Mouse (Mus musculus): ENCODE data around the gene Tifab.

Gene Tifab

DNA sequence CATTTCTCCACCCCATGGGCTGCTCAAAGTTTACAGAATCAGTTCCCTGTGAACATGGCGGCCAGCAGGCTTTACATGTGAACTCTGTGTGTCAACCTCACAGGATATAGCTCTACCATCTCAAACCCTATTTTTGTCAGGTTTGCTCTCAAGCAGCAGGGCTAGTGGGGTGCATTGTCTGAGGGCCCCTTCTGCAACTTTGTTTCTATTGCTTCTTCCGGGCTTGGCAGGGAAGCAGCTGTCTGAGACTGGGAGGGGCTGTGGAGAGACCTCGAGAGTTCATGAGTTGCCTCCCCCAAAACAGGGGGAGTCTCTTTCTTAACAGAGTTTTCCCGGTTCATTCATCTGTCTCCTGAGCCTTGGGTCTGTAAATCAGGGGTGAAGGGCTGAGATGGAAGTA is 2.8 kb downstream of the Tifab start:
- no peak for DNase-seq

DNA sequence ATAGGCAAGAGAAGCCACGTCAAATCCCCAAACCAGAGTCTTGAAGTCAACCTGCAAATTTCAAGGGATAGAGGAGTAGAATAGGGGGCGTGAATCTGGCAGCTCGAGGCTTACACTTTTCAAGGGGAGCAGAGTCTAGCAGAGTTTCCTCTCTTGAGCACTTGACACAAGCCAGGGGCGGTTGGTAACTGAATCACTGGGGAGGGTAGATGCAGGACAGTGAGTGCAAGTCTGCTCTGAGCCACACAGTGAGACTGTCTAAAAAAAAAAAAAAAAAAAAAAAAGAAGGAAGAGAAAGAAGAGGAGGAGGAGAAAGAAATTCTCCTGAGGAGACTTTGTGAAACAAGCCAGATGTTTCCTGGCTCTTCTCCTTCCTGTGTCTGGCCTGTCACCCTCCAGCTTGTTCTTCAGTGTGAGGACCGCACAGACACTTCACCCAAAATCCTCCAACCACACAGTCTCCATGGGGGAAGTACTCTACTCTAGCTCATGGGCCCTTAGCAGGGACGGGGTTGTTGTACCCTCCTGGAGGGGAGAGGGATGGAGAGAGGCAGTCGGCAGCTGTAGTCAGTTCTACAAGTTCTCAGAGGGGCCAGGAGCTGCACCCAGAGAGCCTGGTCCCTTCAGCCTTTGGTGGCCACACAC is 5.7 kb downstream of the Tifab start:
- DNase-seq: no peak

DNA sequence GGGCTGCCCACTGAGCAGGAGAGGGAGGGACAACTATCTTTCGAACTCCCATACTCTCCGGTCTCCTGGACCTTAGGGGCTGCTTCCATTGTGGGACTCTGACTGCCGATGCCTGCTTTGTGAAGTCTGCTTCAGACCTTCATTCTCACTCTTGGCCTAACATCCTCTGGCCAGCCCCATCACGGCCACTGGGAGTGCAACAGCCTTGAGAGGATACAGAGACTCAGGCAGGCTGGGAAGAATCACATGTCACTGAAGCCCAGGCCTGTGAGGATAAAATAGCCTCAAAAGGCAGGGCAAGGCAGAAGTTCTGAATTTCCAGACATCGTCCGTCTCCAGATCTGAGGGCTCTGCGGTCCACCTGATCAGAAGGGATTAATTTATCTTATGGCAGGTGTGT is 6.6 kb downstream of the Tifab start:
- no peak for DNase-seq

DNA sequence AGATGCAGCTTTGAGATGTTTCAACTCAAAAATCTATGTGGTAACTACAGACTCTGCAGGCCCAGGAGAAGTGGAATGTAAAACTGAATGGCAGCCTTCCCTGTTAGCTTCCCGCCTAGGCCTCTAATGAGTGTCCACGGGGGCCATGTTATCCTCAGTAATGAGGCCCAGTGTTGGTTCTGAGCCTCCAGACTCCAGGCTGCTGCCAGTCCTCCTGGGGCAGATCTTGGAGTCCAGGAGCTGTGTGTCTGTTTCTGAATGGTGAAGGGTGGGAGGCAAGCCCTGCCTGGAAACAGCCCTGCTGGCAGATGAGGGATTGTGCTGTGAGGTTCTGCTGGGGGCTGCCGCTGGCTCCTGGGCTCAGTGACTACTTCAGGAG is 10.3 kb downstream of the Tifab start:
- no peak for DNase-seq

DNA sequence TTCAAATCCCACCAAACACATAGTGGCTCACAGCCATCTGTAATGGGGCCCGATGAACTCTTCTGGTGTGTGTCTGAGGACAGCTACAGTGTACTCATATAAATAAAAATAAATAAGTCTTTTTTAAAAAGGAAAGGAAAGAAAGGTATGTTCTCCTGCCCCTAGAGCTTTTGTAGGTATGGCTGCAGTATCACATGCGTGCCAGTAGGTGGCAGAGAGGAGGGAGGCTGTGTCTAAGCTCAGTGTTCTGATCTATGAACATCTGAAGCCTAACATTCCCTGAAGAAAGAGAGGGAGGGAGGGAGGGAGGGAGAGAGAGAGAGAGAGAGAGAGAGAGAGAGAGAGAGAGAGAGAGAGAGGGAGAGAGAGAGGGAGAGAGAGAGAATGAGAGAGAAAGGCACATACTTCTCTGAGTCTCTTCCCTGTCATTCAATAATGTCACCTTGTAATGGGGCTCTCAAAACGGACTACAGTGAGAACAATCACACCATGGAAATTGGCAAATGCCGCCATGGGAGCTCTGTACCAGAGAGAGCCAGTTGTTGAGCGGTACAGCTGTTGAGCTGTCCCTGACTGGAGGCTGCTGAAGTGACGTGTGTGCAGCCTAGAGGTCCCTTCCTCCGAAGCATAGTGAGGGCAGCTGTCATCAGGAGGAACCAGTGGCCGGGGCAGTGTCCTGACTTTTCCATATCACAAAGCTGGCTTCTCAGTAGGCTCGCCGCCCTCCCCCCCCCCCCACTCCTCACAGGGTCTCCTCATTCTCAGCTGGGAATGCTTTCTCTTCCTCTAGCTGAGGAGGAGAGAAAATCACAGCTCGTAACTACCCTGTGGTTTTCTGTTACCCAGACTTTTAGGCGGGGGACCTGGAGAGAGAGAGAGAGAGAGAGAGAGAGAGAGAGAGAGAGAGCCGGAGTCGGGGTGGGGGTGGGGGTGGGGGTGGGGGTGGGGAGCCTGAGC is 11.0 kb downstream of the Tifab start:
- DNase-seq: no peak

DNA sequence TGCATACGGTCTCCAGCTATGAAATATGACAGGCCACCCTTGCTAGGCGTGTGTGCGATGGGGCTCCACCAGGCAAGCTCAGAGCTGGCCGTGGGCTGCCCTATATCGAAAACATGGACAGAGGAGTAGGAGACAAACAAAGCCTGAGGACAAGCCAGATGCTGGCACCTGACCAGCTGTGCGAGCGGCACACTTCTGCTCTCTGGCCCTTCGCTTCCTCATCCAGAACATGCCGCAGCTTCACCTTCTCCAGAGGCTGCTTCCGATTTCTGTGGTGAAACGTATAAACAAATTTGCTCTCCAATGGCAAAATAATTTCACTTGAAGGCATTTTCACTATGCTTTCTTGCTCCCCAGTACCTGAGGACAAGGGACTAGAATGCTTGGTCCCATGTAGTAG is 13.1 kb downstream of the Tifab start:
- no peak for DNase-seq

DNA sequence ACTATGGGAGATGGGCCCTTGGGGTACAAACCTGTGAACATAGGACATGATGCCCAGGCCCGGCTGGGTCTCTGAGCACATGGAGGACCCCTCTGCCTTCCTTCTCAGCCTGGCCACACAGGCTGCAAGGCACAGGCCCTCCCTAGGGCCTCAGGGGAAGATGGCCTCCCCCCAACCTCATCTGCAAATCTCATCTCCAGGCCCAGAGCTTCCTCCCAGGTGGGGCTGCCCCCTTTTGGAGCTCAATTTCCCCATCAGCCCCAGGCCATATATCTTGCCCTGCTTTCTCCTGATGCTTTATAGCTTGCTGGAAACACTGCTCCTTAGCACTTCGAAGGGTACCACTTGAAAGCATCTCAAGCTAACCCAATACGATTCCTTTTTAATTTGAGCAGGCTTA is 14.3 kb downstream of the Tifab start:
- DNase-seq: no peak

DNA sequence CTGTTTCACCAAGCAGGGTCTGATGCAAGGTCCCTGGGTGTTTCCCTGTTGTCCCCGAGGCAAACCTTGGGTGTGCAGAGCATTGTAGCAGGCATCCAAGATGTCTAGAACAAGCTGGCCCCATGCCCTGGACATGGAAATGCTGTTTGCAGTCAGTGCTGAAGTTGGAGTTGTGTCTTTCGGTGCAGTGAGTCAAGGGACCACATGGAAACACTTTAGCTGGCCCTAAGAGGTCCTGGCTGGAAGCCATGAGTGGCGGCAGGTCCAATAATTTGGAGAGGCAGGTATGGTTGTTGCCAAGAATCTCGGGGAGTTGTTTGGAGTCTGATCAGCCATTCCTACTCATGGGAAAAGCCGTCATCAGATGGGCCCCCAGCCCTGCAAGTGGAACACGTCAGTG is 14.9 kb downstream of the Tifab start:
- DNase-seq: no peak

DNA sequence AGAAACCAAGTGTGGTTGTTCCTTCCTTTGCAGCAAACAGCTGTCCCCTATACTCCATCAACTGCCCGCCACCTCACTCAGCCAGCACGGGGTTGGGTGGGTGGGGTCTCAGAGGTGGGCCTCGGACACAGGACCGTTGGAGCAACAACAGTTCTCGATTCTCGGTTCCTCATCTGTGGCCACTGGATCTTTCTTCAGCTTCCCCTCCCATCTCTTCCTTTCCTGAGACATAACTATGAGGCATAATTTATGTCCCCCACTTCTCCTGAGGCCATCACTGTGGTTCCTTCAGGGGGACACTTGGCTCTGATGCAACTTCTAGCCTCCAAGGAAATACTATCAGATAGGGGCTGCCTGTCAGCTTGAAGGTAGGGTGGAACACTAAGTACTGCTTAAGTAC is 15.8 kb downstream of the Tifab start:
- no peak for DNase-seq

DNA sequence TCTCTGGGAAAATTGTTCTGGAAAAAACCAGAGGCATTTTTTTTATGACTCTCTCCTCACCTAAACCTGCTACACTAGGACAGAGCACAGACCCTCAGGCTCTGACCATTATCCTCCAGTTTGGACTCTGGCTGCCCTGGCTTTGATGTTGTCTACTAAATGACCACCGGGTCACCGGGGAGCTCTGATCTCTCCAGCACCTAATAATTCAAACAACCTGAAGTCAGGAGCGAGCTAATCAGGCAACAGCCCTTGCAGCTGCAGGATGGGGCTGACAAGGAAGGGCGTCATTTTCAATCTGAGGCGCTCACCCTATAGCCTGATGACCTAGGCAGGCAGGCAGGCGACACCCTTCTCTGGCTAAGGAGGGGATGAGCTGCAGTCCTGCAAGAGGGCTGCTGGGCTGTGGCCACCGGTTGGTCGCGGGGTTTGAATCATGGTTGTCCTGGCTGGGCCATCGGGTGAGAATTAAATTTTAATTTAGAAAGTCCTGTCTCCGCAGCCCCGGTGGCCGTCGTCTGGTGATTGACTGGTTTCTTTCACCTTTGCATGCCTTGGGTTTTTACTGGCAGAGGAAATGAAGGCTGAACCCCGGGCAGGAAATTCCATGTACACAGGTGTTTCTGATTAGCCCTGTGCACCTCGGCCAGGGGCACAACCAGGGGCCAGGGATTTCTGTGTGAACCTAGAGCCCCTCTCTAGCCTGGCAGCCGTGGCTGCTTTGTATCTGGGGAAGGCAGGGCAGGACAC is 18.9 kb downstream of the Tifab start:
- no peak for DNase-seq

DNA sequence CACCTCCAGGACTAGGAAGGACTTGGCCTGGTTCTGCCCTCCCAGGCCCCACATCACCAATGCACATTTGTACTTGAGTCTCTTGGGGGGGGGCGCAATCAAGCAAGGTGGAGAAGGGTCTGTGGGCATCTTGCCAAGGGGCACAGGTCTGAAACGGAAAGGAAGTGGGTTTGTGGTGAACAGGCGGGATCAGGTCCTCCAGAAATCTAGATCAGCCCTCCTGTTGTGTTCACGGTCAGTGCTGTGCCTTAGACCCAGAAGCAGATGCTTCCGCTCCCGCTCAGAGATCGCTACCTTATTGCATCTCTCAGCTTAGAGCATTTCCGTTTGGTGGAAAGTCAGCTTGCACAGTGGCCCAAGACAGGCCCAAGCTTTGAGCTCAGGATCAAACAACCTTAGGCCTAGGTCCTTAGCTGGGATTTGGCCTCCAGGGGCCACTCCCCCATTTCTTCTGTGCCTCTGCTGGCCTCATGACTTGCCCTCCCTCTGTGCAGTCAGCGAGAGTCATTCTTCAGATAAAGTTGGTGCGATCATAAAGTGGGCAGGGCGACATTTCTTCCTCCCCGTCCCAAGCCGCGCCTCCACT is 19.6 kb downstream of the Tifab start:
- DNase-seq: no peak

DNA sequence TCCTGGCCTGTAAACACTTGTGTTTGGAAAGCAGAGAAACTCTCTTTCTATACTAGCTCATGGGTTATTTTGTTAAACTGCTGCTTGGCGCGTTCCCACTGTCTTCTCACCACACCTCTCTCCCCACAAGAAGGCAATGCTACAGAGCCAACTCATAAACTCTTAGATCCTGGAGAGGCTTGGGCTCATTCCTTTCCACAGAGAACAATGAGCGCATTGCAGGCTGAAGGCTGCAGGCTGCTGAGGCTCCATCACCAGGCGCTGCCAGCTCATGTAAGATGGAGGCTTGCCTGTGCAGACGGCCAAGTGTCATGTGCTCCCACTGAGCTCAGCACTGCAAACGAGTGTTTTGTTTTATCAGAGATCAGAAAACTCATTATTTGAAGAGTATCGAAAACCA is 23.0 kb downstream of the Tifab start:
- DNase-seq: no peak

DNA sequence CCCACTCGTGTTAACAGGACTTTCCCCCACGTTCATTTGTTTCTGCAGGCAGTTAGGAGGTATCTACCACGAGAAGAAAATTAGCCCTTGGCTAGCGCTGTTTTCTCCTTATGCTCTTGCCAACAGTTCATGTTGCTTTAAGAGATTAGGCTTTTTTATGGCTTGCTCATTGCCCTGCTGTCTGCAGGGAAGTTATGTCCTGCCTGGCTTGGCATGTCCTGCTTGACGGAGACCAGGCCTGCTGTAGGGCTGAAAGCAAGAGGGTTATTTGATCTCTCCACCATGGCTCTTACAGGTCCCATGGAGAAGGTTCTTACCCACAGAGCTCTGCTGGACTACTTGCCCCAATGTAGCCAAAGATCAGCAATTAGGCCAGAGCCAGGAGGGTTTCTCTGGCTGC is 23.6 kb downstream of the Tifab start:
- DNase-seq: no peak

DNA sequence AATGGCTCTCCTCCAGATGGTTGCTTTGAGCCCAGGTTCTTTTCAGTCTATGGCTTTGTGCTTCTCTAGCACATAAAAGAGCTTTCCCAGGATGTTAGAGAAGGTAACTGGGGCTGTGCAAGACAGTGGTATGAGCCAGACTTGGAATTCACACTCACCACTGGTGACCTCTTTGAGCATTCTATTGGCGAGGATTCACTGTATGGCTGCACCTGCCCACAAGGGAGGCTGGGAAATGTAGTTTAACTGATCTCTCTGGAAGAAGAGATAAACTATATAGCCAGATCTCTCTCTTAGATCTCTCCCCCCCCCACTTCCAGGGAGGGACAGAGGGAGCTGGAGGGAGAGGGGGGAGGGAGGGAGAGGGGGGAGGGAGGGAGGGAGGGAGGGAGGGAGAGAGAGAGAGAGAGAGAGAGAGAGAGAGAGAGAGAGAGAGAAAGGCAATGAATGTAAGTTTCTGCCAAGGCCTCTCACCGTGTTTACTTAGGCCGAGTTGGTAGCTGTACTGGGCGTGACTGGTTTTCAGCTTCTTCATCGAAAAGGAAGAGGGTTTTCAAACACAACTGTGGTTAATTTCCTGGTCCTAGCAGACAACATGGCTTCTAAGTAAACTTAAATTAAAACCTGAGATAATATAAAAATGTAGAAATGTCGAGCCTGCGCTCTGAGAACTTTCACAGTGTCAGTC is 25.8 kb downstream of the Tifab start:
- no peak for DNase-seq

DNA sequence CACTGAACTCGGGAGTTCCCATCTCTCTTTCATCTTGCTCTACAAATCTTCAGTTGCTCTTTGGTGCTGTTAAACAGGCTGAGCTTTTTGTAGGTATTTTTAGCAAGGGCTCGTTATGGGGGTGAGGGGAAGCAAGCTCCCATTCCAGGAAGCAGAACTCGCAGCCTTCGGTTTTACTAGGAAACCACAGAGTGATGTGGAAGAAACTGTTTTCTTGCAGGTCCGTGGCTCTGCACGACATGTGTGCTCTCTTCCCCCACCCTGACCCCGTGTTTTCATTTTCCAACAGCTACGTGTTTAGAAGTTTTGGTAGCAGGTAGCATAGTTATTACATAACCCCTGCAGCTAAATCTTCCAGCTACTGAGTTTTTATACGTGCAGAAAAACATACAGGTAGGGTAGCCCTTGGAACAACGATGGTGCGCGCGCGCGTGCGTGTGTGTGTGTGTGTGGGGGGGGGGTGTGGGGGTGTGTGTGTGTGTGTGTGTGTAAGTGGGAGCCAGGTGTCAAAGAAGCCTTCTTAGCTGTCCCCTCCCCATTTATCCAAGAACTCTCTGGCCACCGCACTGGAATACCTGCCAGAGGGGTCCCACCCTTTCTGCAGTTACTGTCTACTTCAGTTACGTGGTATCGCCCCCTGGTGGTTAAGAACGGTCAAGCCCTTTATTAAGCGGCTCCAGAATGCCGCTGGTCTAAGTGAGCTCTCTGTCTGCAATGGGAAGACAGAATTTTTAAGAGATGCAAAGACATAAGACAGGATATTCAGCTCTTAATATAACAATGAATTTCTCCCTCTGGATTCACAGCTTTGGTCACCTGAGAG is 27.1 kb downstream of the Tifab start:
- DNase-seq: peak; percentile 25

DNA sequence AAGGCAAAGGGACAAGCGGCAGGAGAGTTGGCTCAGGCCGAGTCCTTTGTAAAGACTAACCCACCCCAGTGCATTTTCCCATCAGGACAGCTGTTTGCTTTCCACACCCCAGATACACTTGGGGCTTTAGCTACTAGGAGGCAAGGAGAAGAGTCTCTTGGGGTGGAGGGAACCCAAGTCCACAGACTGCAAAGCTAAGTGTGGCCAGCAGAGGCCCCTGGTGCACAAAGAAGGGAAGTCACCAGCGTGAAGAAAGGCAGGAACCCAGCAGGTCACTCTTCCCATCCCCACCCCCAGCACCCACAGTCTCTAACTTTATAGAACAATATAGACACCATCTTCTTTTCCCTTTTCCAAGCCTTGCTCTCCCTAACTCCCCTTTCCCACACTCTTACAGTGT is 33.2 kb downstream of the Tifab start:
- no peak for DNase-seq

DNA sequence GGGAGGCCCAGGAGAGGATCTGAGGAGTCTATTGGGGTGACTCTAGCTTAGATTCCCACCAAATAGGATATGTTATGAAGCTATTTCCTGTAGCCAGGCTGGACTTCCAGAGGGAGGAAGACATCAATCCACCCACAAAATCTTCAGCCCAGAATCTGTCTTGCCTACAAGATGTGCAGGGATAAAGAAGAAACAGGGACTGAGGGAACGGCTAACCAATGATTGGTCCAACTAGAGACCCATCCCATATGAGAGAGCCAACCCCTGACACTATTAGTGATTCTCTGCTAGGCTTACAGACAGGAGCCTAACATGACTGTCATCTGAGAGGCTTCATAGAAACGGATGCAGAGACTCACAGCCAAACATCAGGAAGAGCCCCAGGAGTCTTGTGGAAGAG is 34.7 kb downstream of the Tifab start:
- no peak for DNase-seq

DNA sequence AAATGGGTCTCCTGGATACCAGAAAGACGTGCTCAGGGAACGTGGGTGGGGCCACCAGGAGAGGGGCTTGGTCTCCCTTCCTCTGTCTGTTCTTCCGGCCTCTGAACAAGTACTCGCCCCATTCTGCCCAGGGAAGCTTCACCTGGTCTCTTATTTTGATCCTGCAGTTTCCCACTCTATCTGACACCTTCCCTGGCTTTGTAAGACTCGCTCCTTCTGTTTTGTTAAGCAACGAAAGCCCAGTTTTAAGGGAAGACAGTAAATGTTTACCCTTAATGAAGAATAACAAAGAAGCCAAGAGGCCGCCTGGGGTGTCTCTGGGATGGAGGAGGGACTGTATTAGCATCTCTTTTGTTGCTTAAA is 35.6 kb downstream of the Tifab start:
- no peak for DNase-seq

DNA sequence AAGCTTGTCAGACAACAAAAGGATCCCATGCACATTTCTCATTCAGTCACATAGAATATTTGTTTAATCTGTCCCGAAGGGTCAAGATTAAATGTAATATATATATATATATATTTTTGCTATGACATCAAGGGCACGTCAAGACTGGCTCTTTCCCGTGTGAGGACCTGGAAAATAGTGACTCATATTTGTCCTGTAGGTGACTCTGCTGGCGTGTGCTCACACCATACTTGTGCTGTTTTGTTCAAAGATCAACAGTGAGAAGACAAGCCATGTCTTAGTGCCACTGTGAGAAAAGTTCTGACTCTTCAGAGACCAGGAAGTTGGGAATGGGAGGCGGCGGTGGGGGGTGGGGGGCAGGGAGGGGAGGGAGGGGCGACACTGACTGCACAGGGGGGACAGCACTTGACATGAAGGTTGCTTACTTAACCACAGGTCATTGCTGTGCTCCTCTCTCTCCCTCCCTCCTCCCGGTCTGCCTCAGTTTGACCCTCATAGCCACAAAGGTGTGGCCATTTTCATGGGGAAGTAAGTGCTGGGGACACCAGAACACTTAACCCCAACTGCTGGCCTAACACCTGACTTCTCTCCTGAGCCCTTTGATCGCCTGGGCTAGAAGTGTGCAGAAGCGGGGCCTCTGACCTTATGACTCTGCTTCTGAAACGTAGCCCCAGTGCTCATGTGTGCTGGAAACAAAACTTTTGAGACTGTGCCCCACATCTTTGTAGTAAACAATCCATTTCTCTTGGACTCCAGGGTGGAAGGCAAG is 36.1 kb downstream of the Tifab start:
- DNase-seq: no peak

DNA sequence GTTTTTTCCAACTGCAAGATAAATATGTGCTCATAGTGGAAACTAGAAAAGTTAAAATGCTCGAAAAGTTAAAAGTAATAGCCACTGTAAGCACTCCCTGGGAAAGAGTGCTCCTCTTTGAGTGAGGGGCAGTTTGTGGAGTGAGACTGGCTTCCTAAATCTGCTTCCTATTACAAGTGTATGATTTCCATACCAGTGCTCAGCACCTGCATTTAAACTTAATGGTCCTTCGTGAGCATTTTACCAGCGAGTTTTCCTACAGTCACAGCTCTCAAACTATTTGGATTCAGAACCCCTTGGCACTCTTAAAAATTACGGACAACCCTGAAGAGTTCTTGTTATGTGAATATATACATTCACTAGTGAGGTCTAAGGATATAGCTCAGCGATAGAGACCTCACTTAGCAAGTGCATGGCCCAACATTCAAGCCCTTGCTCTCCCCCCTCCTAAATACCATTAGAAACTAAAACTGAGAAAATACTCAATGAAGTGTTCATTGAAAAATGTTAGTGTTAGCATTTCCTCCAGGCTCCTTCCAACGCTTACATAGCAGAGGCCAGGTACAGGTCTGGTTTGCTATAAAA is 39.4 kb downstream of the Tifab start:
- DNase-seq: no peak

DNA sequence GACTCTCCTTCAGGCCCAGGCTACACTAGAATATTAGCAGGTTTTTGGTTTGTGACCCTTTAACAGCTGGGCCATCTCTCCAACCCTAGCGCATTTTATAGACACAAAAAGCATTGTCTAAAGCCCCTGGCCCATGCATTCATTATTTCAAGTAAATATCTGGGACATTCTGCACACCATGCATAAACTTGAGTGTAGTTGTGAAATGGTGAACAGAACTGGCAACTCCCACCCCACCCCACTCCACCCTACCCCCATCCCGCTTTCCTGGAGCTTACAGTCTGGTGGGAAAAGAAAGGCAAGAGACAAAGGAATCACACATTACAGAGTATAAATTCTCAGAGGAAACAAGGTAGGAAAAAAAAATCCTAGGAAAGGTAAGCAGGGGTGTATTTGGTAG is 42.5 kb downstream of the Tifab start, which contains the start of gene H2afy:
H2afy (minus strand) TSS at position 162 of the 400 bp plus-strand sequence.
- no peak for DNase-seq
